Mouse (Mus musculus) right cerebral cortex, postnatal 14 days (tissue): Measurements from ENCODE around the gene Amph.

Experiments used
- DNase-seq: peaks from one replicate; pipeline ENCODE4 v3.0.0; 2022

The Amph gene

GRCm38 (mm10) chr13:19147468-19147867 lies 199.5 kb downstream of the Amph start:
- no peak for DNase-seq

- DNase-seq, result no peak
Measured at GRCm38 (mm10) chr13:19149574-19149973, 201.6 kb downstream of the Amph start.

GRCm38 (mm10) chr13:19150438-19151301 lies 202.7 kb downstream of the Amph start:
- DNase-seq, result no peak

- no peak for DNase-seq
Measured at GRCm38 (mm10) chr13:19152126-19152525, 204.1 kb downstream of the Amph start.

GRCm38 (mm10) chr13:19158484-19158883 lies 210.5 kb downstream of the Amph start:
- DNase-seq, result peak; percentile 56

- no peak for DNase-seq
Measured at GRCm38 (mm10) chr13:19160616-19161015, 212.6 kb downstream of the Amph start.

GRCm38 (mm10) chr13:19161111-19161510 lies 213.1 kb downstream of the Amph start:
- no peak for DNase-seq

- DNase-seq, result no peak
Measured at GRCm38 (mm10) chr13:19162120-19162519, 214.1 kb downstream of the Amph start.

GRCm38 (mm10) chr13:19177662-19178259 lies 229.8 kb downstream of the Amph start:
- DNase-seq, result no peak

- DNase-seq, result no peak
Measured at GRCm38 (mm10) chr13:19178351-19178750, 230.3 kb downstream of the Amph start.

- DNase-seq, result no peak
Measured at GRCm38 (mm10) chr13:19182259-19182658, 234.3 kb downstream of the Amph start.

- no peak for DNase-seq
Measured at GRCm38 (mm10) chr13:19190052-19190451, 242.0 kb downstream of the Amph start.

GRCm38 (mm10) chr13:19194803-19195202 lies 246.8 kb downstream of the Amph start:
- DNase-seq, result no peak

GRCm38 (mm10) chr13:19195456-19195855 lies 247.5 kb downstream of the Amph start:
- DNase-seq, result no peak
